Mouse (Mus musculus) heart, postnatal 10 days (tissue): ENCODE data around the gene Nr3c2. TPM values are rescaled to one million over a fixed set of nuclear protein-coding genes. Genes with fewer than 3 reads are reported as not detected.

Experiments
- DNase-seq, 2 experiments: peaks; one replicate each; pipeline ENCODE4 v3.0.0; 2021
- intact Hi-C: fragments of 180-260 bp; cut with DNase I; formaldehyde crosslinking; loops from one replicate; pipeline ENCODE4 v1.15.1; 2025
- total RNA-seq, 2 experiments: library from RNA; stranded (reverse); gene quantifications; 2 replicates each; pipeline ENCODE4 v1.2.3; 2021

Nr3c2 gene
- 10 to 100 TPM in 1 of 2 experiments, 1 to 10 TPM in 1; 8.6 to 12.7 TPM for total RNA-seq

- peak; percentile 50 to 62 for DNase-seq
Measured at GRCm38 (mm10) chr8:76899411-76900154, at the start of gene Nr3c2. TSS of gene Nr3c2 (plus strand) at chr8:76899442.

GRCm38 (mm10) chr8:76858534-76858933, 40.7 kb upstream of the Nr3c2 start:
- DNase-seq, result no peak
- intact Hi-C loops, result no loop called here

More at GRCm38 (mm10) chr8:76899411-76900154, at the start of gene Nr3c2:
- intact Hi-C loops, result loop anchor here (2.0 to 10.0 kb wide), 3 partner anchors 73 to 832 kb away; no protein-coding TSS in a partner anchor

GRCm38 (mm10) chr8:76859709-76860108, 39.5 kb upstream of the Nr3c2 start:
- peak in 1 of 2 experiments; percentile 3 for DNase-seq
- intact Hi-C loops, result no loop called here

- DNase-seq, result no peak
Measured at GRCm38 (mm10) chr8:76863066-76863465, 36.2 kb upstream of the Nr3c2 start.

GRCm38 (mm10) chr8:76876809-76877208, 22.4 kb upstream of the Nr3c2 start:
- intact Hi-C loops, result no loop called here
- DNase-seq, result no peak

More at GRCm38 (mm10) chr8:76863066-76863465, 36.2 kb upstream of the Nr3c2 start:
- intact Hi-C loops, result no loop called here

- intact Hi-C loops, result loop anchor here (5.0 kb wide), 1 partner anchor 830 kb away; no protein-coding TSS in a partner anchor
Measured at GRCm38 (mm10) chr8:76897050-76897449, 2.2 kb upstream of the Nr3c2 start.

GRCm38 (mm10) chr8:76898721-76899410, 376 bp upstream of the Nr3c2 start:
- peak; percentile 84 to 86 for DNase-seq
- intact Hi-C loops, result loop anchor here (5.0 kb wide), 1 partner anchor 832 kb away; no protein-coding TSS in a partner anchor

More at GRCm38 (mm10) chr8:76897050-76897449, 2.2 kb upstream of the Nr3c2 start:
- DNase-seq, result peak in 1 of 2 experiments; percentile 6

GRCm38 (mm10) chr8:76900155-76901141, 1.2 kb downstream of the Nr3c2 start:
- DNase-seq, result peak; percentile 64 to 71
- intact Hi-C loops, result loop anchor here (2.0 to 10.0 kb wide), 2 partner anchors 72 to 324 kb away; no protein-coding TSS in a partner anchor

- intact Hi-C loops, result loop anchor here (2.0 to 10.0 kb wide), 2 partner anchors 71 to 323 kb away; no protein-coding TSS in a partner anchor
- peak; percentile 97 to 98 for DNase-seq
Measured at GRCm38 (mm10) chr8:76901430-76902204, 2.4 kb downstream of the Nr3c2 start.

- intact Hi-C loops, result loop anchor here (10.0 kb wide), 1 partner anchor 322 kb away; no protein-coding TSS in a partner anchor
- peak in 1 of 2 experiments; percentile 15 for DNase-seq
Measured at GRCm38 (mm10) chr8:76902205-76903078, 3.2 kb downstream of the Nr3c2 start.

- no peak for DNase-seq
- intact Hi-C loops, result no loop called here
Measured at GRCm38 (mm10) chr8:76911206-76911605, 12.0 kb downstream of the Nr3c2 start.

- intact Hi-C loops, result no loop called here
- no peak for DNase-seq
Measured at GRCm38 (mm10) chr8:76912678-76913077, 13.4 kb downstream of the Nr3c2 start.

GRCm38 (mm10) chr8:76913207-76913606, 14.0 kb downstream of the Nr3c2 start:
- no peak for DNase-seq
- intact Hi-C loops, result no loop called here

- intact Hi-C loops, result no loop called here
- DNase-seq, result no peak
Measured at GRCm38 (mm10) chr8:76915260-76915659, 16.0 kb downstream of the Nr3c2 start.

GRCm38 (mm10) chr8:76919546-76919945, 20.3 kb downstream of the Nr3c2 start:
- intact Hi-C loops, result no loop called here
- DNase-seq, result no peak

GRCm38 (mm10) chr8:76924150-76924549, 24.9 kb downstream of the Nr3c2 start:
- DNase-seq, result no peak
- intact Hi-C loops, result no loop called here

GRCm38 (mm10) chr8:76928326-76928725, 29.1 kb downstream of the Nr3c2 start:
- intact Hi-C loops, result no loop called here
- no peak for DNase-seq

- DNase-seq, result no peak
- intact Hi-C loops, result no loop called here
Measured at GRCm38 (mm10) chr8:76928808-76929207, 29.6 kb downstream of the Nr3c2 start.
